Mouse (Mus musculus) kidney, adult 2 months (tissue): ENCODE data around the gene Mgat1. TPM values are rescaled to one million over a fixed set of nuclear protein-coding genes. Genes with fewer than 3 reads are reported as not detected.
A peak's percentile ranks its signal among the peaks of the same experiment; 100 is the strongest.

Source experiments
- DNase-seq: peaks from one replicate; pipeline ENCODE4 v3.0.0; 2021
- H3K27ac ChIP-seq: fragments of 200-500 bp; 2 replicates; pipeline ENCODE4 v1.5.1; 2012; ENCODE audit warnings: low read depth, low read length, control low read depth, inconsistent platforms; ENCODE audit not compliant: insufficient read depth
- H3K27me3 ChIP-seq: fragments of 200-500 bp; replicated peaks from 2 replicates; pipeline ENCODE4 v1.6.1; 2012; ENCODE audit warnings: mild to moderate bottlenecking, moderate library complexity, low read length, inconsistent platforms; ENCODE audit not compliant: control insufficient read depth, insufficient read depth
- H3K36me3 ChIP-seq: fragments of 200-500 bp; 2 replicates; pipeline ENCODE4 v1.6.1; 2012; ENCODE audit warnings: mild to moderate bottlenecking, moderate library complexity, low read length, inconsistent platforms; ENCODE audit not compliant: control insufficient read depth, insufficient read depth
- H3K4me1 ChIP-seq: fragments of 200-500 bp; 2 replicates; pipeline ENCODE4 v1.6.1; 2011; ENCODE audit warnings: low read length; ENCODE audit not compliant: control insufficient read depth, insufficient read depth
- H3K4me3 ChIP-seq: fragments of 200-500 bp; 2 replicates; pipeline ENCODE4 v1.5.1; 2011; ENCODE audit warnings: mild to moderate bottlenecking, low read depth, low read length, control low read depth; ENCODE audit not compliant: insufficient read depth
- CTCF ChIP-seq: fragments of 200-500 bp; conservative IDR thresholded peaks from 2 replicates; pipeline ENCODE4 v1.5.1; 2011; ENCODE audit warnings: low read depth, mild to moderate bottlenecking, control low read depth, low read length, moderate library complexity, mixed read lengths; ENCODE audit not compliant: insufficient read depth, insufficient read length
- POLR2A ChIP-seq: fragments of 200-500 bp; IDR thresholded peaks from one replicate; pipeline ENCODE4 v1.6.1; 2011; ENCODE audit warnings: low read depth, low read length, control low read depth
- WGBS: fragments of 180-500 bp; shearing (Covaris S2); methylation state at CpG from one replicate; pipeline ENCODE4 v1.1.7; 2018; 5-methylcytosine and 5-hydroxymethylcytosine counted together
- polyA plus RNA-seq: library from polyadenylated mRNA; depleted of rRNA; stranded (reverse); fragments of >200 nt; gene quantifications from 2 replicates; pipeline ENCODE4 v1.2.3, GENCODE M21; 2012

The Mgat1 gene
- polyA plus RNA-seq, 1 experiment: 157 TPM

GRCm38 (mm10) chr11:49264622-49265021 is 20.6 kb downstream of the Mgat1 start:
- no peak for DNase-seq
- Histone ChIP-seq H3K27me3 (no peaks in the 10 kb centered on the region), H3K4me3 (no peak overlapping the region), H3K36me3 (peaks cover 1% of the 10 kb centered on the region; the same call in 1 of the 2 replicates), H3K27ac (no peak overlapping the region), H3K4me1 (peaks cover 50% of the 10 kb centered on the region)
- 67% methylated on average over 11 of the region's 11 CpGs for WGBS
- no peak for TF ChIP-seq CTCF
- TF ChIP-seq POLR2A: no peak

DNA sequence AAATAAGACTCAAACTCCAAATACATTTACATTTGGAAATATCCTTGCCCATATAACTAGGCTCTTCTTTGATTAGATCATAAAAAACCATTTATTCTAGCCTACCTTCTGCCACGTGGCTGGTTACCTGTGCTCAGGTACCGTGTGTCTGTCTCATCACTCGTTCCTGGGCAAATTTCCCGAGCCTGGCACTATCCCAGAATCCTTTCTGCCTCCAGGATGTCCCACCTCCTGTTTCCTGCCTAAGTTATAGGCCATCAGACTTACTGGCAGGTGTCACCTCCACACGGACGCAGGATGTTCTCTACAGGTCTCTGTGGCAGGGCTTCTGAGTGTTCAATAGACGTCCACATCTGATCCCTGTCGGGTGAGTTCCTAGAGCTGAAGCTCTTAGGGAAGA is 21.1 kb downstream of the Mgat1 start:
- Histone ChIP-seq H3K27me3 (no peaks in the 10 kb centered on the region), H3K36me3 (peaks cover 1% of the 10 kb centered on the region; the same call in 1 of the 2 replicates), H3K4me3 (no peak overlapping the region), H3K27ac (no peak overlapping the region), H3K4me1 (peaks cover 45% of the 10 kb centered on the region)
- WGBS: 61% methylated on average over 8 of the region's 8 CpGs
- DNase-seq: no peak
- no peak for TF ChIP-seq CTCF
- TF ChIP-seq POLR2A: no peak

DNA sequence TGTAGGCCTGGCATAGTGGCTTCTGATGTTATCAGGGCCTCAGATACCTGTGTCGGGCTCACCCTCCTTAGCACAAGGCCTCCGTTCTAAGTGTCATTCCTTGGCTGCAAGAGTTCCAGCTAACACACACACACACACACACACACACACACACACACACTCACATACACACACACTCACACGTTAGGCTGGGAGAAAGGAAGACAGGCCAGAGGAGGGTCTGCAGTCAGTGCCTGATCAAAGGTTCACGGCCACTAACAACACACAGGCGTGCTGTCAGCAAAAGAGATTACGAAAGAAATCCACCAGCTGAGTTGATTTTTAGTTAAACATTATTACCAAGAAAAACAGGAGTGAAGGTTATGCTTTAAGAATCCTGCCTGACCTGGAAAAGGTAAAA is 22.7 kb downstream of the Mgat1 start:
- no peak for TF ChIP-seq CTCF
- TF ChIP-seq POLR2A: no peak
- H3K27me3 ChIP-seq: no peaks in the 10 kb centered on the region
- H3K4me3 ChIP-seq: no peak overlapping the region
- peaks cover 32% of the 10 kb centered on the region for H3K4me1 ChIP-seq
- peak overlapping the region; percentile 98 for H3K27ac ChIP-seq
- DNase-seq: peak; percentile 87
- WGBS: 31% methylated on average over 6 of the region's 6 CpGs
- peaks cover 1% of the 10 kb centered on the region; the same call in 1 of the 2 replicates for H3K36me3 ChIP-seq

DNA sequence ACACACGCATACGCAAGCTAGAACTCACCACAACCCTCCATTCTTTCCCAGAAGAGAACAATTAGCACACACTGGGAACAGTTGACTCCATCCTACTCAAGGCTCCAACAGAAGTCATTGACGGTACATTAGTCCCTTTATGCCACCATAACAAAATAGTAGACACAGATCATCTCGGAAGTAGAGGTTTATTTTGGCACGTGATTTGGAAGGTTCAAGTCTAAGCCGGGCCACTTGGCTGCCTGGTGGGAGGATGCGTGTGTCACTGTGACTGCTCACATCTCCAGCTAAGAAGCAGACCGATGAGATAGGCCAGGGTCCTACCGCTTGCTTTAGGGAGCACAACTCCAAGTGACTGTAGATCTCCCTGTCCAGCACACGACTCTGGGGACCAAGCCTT is 23.3 kb downstream of the Mgat1 start:
- TF ChIP-seq CTCF (no peak), POLR2A (no peak)
- WGBS: 63% methylated on average over 10 of the region's 10 CpGs
- peak overlapping the region; percentile 98 for H3K27ac ChIP-seq
- no peak for DNase-seq
- peaks cover 25% of the 10 kb centered on the region for H3K4me1 ChIP-seq
- H3K36me3 ChIP-seq: 0 out of 2 replicates have a peak, but pooled peaks cover 1% of the 10 kb centered on the region
- no peaks in the 10 kb centered on the region for H3K27me3 ChIP-seq
- no peak overlapping the region for H3K4me3 ChIP-seq

DNA sequence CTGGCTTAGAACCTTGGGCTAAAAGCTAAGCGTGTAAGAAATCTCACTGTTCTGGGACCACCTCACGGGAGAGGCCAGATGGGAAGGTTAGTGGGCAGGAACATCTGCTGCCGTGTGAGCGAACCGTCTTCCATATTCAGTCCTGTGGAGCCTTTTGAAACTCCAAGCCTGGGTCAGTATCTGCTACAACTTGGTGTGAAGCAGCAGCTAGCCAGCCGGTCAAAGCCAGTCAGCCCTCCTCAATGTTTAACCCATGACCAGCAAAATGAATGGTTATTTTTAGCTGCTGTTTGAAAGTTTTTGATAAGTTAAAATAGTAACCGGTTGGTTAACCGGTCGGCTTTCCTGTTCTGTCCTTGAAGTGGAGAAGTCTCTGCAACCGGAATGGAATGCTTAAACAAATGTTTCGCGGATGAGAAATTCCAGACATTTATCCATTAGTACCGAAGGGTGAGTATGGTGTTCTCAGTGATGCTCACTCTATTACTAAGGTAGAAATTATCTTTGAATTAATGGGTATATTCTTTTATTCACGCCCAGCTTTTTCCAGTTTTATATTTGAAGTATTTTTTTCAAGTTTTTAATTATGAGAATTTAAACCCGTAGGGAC is 24.1 kb downstream of the Mgat1 start:
- TF ChIP-seq POLR2A: no peak
- no peak for TF ChIP-seq CTCF
- H3K36me3 ChIP-seq: 0 out of 2 replicates have a peak, but pooled peaks cover 1% of the 10 kb centered on the region
- H3K27me3 ChIP-seq: no peaks in the 10 kb centered on the region
- H3K4me1 ChIP-seq: peaks cover 24% of the 10 kb centered on the region
- DNase-seq: peak; percentile 84
- WGBS: 43% methylated on average over 15 of the region's 15 CpGs
- peak overlapping the region; percentile 96 for H3K27ac ChIP-seq
- H3K4me3 ChIP-seq: no peak overlapping the region

DNA sequence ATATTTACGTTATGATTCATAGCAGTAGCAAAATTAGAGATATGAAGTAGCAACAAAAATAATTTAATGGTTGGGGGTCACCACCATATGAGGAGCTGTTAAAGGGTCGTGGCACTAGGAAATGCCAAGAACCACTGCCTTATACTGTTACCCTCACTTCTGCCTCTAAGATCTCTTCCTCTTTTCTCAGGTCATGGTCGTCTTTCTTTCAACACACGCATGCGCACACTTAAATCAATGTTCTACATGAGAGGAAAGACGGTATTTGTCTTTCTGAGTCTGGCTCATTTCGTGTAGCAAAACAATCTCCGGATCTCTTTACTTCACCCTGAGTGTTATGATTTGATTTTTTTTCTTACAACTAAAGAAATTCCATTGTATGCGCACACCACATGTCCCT is 25.8 kb downstream of the Mgat1 start:
- WGBS: 82% methylated on average over 9 of the region's 9 CpGs
- Histone ChIP-seq H3K36me3 (no peaks in the 10 kb centered on the region), H3K27me3 (no peaks in the 10 kb centered on the region), H3K27ac (no peak overlapping the region), H3K4me3 (no peak overlapping the region), H3K4me1 (peaks cover 21% of the 10 kb centered on the region)
- TF ChIP-seq POLR2A: no peak
- no peak for TF ChIP-seq CTCF
- no peak for DNase-seq

DNA sequence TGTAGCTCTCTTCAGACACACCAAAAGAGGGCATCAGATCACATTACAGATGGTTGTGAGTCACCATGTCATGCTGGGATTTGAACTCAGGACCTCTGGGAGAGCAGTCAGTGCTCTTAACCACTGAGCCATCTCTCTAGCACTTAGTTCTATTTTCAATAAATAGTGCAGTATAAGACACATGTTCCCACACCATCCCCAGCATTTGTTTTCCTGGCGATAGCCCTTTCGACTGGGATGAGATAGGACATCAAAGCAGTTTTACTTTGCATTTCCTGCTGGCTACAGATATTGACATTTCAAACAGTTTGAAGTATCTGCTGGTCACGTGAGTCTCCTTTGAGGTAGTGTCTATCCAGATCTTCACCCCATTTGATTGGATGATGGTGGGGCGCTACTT is 26.4 kb downstream of the Mgat1 start:
- 91% methylated on average over 4 of the region's 4 CpGs for WGBS
- no peak for DNase-seq
- TF ChIP-seq POLR2A (no peak), CTCF (no peak)
- Histone ChIP-seq H3K36me3 (no peaks in the 10 kb centered on the region), H3K4me1 (peaks cover 21% of the 10 kb centered on the region), H3K27me3 (no peaks in the 10 kb centered on the region), H3K27ac (no peak overlapping the region), H3K4me3 (no peak overlapping the region)
